Mouse (Mus musculus): ENCODE results near the gene Rnaseh2a. TPM values are rescaled to one million over a fixed set of nuclear protein-coding genes. Genes with fewer than 3 reads are reported as not detected.
A peak's percentile ranks its signal among the peaks of the same experiment; 100 is the strongest.

Gene Rnaseh2a
- total and polyA plus RNA-seq, 3 experiments, result 105 to 109 TPM; not detected in 1

- TF ChIP-seq HCFC1 (IDR thresholded peaks at IDR 0.05; ENCODE audit: low read depth, low read length), result 0 out of 2 replicates have a peak, but pooled peaks have one; percentile 57
- TF ChIP-seq POLR2AphosphoS2 (IDR thresholded peaks at IDR 0.05; ENCODE audit: low read length), result peak; percentile 70; the same call in 1 of the 2 replicates
- TF ChIP-seq ZC3H11A (IDR thresholded peaks at IDR 0.05; ENCODE audit: low read depth, low read length), result no peak
- TF ChIP-seq CHD2 (IDR thresholded peaks at IDR 0.05; ENCODE audit: low read length), result no peak
- TF ChIP-seq MAZ (IDR thresholded peaks at IDR 0.05; ENCODE audit: low read depth, low read length), result peak; percentile 70; the same call in 1 of the 2 replicates
- TF ChIP-seq USF1 (IDR thresholded peaks at IDR 0.05; ENCODE audit: low read depth, low read length), result 0 out of 2 replicates have a peak, but pooled peaks have one; percentile 4
- TF ChIP-seq MAX (IDR thresholded peaks at IDR 0.05; ENCODE audit: low read length), result no peak; the same call in none of the 2 replicates
- TF ChIP-seq RCOR1 (IDR thresholded peaks at IDR 0.05; ENCODE audit: low read depth, low read length), result no peak
- no peak for TF ChIP-seq MAFK (IDR thresholded peaks at IDR 0.05; ENCODE audit: borderline replicate concordance, low read depth, low read length)
- no peak for TF ChIP-seq USF2 (IDR thresholded peaks at IDR 0.05; ENCODE audit: borderline replicate concordance in 1 of 2, insufficient read depth in 1 of 2, low read depth in 1 of 2, low read length in 2 of 2)
- no peak for TF ChIP-seq MYC (IDR thresholded peaks at IDR 0.05; ENCODE audit: low read depth, low read length)
- TF ChIP-seq GATA1 (IDR thresholded peaks at IDR 0.05; ENCODE audit: low read depth, low read length), result no peak
- peak; percentile 65 for TF ChIP-seq NRF1 (IDR thresholded peaks at IDR 0.05; ENCODE audit: insufficient read depth, low read depth, low read length, poor library complexity, severe bottlenecking)
- peak; percentile 32; the same call in 1 of the 2 replicates for TF ChIP-seq ELF1 (IDR thresholded peaks at IDR 0.05; ENCODE audit: low read depth, low read length)
- TF ChIP-seq TCF12 (IDR thresholded peaks at IDR 0.05; ENCODE audit: low read depth, low read length), result peak; percentile 45
- no peak for TF ChIP-seq E2F4 (IDR thresholded peaks at IDR 0.05; ENCODE audit: borderline replicate concordance, low read depth, low read length)
- TF ChIP-seq SMC3 (IDR thresholded peaks at IDR 0.05; ENCODE audit: low read depth, low read length), result peak; percentile 10; the same call in 1 of the 2 replicates
- TF ChIP-seq TBP (IDR thresholded peaks at IDR 0.05; ENCODE audit: low read depth, low read length), result 0 out of 2 replicates have a peak, but pooled peaks have one; percentile 28
- TF ChIP-seq NELFE (IDR thresholded peaks at IDR 0.05; ENCODE audit: low read depth, low read length), result 0 out of 2 replicates have a peak, but pooled peaks have one; percentile 18
- TF ChIP-seq MEF2A (IDR thresholded peaks at IDR 0.05; ENCODE audit: extremely low read depth, insufficient replicate concordance, low read depth, low read length, poor library complexity, severe bottlenecking), result no peak
- peak; percentile 92 for TF ChIP-seq ETS1 (IDR thresholded peaks at IDR 0.05; ENCODE audit: low read depth, low read length)
- peak; percentile 43 to 71; a peak in 2 of 4 replicates for TF ChIP-seq POLR2A (IDR thresholded peaks at IDR 0.05; ENCODE audit: control insufficient read depth in 1 of 2, insufficient read depth in 1 of 2, low read depth in 1 of 2, low read length in 2 of 2, poor library complexity in 1 of 2)
- TF ChIP-seq KAT2A (conservative IDR thresholded peaks at IDR 0.05; ENCODE audit: low read depth, low read length), result peak; percentile 39; the same call in 1 of the 2 replicates
- TF ChIP-seq CHD1 (IDR thresholded peaks at IDR 0.05; ENCODE audit: low read depth, low read length), result no peak
- peak; percentile 90 for TF ChIP-seq SIN3A (IDR thresholded peaks at IDR 0.05; ENCODE audit: low read length)
Observed at GRCm38 (mm10) chr8:84976031-84976762, 6.6 kb upstream of the Rnaseh2a start (continued).

Measured in MEL (cell line).